Mouse (Mus musculus): Measurements from ENCODE around the gene Syne1. TPM values are rescaled to one million over a fixed set of nuclear protein-coding genes. Genes with fewer than 3 reads are reported as not detected.

The Syne1 gene
- total and polyA plus RNA-seq, 3 experiments: 29.0 to 66.6 (median 53.6) TPM

DNA sequence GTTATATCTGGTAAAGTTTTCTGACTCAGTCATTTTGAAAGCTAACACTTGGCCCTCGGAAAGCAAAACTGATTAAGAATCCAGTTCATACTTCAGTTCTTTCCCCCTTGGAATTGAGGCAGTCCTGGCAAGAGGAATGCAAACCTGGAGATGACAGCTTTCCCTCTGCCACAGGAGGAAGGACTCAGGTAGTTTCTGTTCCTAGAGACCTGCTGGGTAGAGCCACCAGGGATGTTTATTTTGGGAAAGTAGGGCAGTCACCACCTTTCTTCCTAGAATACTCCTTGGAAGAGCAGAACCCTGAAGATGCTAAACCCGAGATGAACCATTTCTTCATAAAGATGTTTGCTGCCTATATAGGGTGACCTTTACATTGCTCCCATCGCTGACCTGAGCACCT lies 383.8 kb downstream of the Syne1 start:
- Histone ChIP-seq H3K4me3 (no peak overlapping the region), H3K27ac (no peak overlapping the region), H3K27me3 (ENCODE audit: control insufficient read depth, insufficient read depth, low read length) (no peaks in the 10 kb centered on the region), H3K4me1 (ENCODE audit: control insufficient read depth, insufficient read depth, low read length) (no peaks in the 10 kb centered on the region), H3K36me3 (ENCODE audit: control insufficient read depth, insufficient read depth, low read length) (no peaks in the 10 kb centered on the region; the same call in 1 of the 2 replicates), H3K79me2 (replicated peaks; ENCODE audit: control insufficient read depth, insufficient read depth, low read length) (no peaks in the 10 kb centered on the region), H3K9ac (ENCODE audit: low read depth, low read length) (no peak overlapping the region)
- intact Hi-C loops (cut with DNase I): loop anchor here (10.0 kb wide), 1 partner anchor 763 kb away; no protein-coding TSS in a partner anchor
- TF ChIP-seq POLR2A (IDR thresholded peaks at IDR 0.05; ENCODE audit: insufficient read depth, low read depth, low read length) (no peak), CTCF (IDR thresholded peaks at IDR 0.05) (no peak), EP300 (IDR thresholded peaks at IDR 0.05; ENCODE audit: insufficient read depth, low read depth, low read length) (no peak)
- DNase-seq: no peak
- 68% methylated on average over 3 of the region's 3 CpGs for WGBS

DNA sequence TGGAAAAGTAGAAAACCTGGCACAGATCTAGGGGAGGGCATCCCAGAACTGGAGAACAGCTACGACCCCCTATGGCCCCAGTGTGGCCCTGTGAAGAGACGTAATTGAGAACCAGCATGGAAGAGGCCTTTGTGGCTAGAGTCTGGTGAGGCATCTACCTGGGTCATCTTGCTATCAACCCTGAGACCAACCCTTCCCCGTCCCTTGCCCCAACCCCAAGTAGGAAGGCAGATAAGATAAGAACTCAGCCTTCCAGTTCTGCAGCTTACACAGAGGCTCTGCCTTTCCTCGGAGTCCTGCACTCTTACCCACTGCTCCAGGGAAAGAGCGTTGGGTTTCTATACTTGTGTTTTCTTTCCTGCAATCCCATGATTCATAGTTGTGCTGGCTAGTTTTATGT lies 385.8 kb downstream of the Syne1 start:
- TF ChIP-seq CTCF (IDR thresholded peaks at IDR 0.05) (no peak), POLR2A (IDR thresholded peaks at IDR 0.05; ENCODE audit: insufficient read depth, low read depth, low read length) (no peak), EP300 (IDR thresholded peaks at IDR 0.05; ENCODE audit: insufficient read depth, low read depth, low read length) (no peak)
- WGBS: 69% methylated on average over 5 of the region's 5 CpGs
- H3K4me3 ChIP-seq: no peak overlapping the region
- intact Hi-C loops (cut with DNase I): loop anchor here (10.0 kb wide), 1 partner anchor 761 kb away; no protein-coding TSS in a partner anchor
- no peaks in the 10 kb centered on the region for H3K4me1 ChIP-seq (ENCODE audit: control insufficient read depth, insufficient read depth, low read length)
- no peak for DNase-seq
- no peak overlapping the region for H3K27ac ChIP-seq
- H3K79me2 ChIP-seq (replicated peaks; ENCODE audit: control insufficient read depth, insufficient read depth, low read length): no peaks in the 10 kb centered on the region
- no peaks in the 10 kb centered on the region for H3K36me3 ChIP-seq (ENCODE audit: control insufficient read depth, insufficient read depth, low read length)
- H3K27me3 ChIP-seq (ENCODE audit: control insufficient read depth, insufficient read depth, low read length): no peaks in the 10 kb centered on the region
- H3K9ac ChIP-seq (ENCODE audit: low read depth, low read length): no peak overlapping the region

DNA sequence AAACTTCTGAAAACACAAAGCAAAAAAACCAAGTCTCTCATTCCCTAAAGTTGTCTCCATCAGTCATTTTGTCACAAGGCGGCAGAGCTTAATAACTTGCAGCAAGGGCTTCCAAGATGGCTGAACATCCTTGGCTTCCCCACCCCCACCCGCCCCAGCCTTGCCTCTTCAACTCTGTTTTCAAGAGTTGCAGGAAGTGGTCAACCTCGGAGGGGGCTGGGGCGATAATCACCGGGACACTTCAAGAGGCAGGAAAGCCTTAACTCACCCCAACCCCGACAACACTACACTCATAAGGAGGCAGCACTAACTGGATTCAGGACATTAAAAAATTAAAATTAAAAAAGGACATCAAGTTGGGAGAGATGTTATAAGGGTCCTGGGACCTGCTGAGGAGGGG lies 387.5 kb downstream of the Syne1 start:
- no peaks in the 10 kb centered on the region for H3K27me3 ChIP-seq (ENCODE audit: control insufficient read depth, insufficient read depth, low read length)
- H3K4me1 ChIP-seq (ENCODE audit: control insufficient read depth, insufficient read depth, low read length): no peaks in the 10 kb centered on the region
- no peak overlapping the region for H3K27ac ChIP-seq
- H3K79me2 ChIP-seq (replicated peaks; ENCODE audit: control insufficient read depth, insufficient read depth, low read length): no peaks in the 10 kb centered on the region
- no peak overlapping the region for H3K4me3 ChIP-seq
- intact Hi-C loops (cut with DNase I): loop anchor here (5.0 to 10.0 kb wide), 2 partner anchors 566 to 759 kb away; no protein-coding TSS in a partner anchor
- WGBS: 36% methylated on average over 6 of the region's 6 CpGs
- TF ChIP-seq CTCF (IDR thresholded peaks at IDR 0.05) (no peak), POLR2A (IDR thresholded peaks at IDR 0.05; ENCODE audit: insufficient read depth, low read depth, low read length) (no peak), EP300 (IDR thresholded peaks at IDR 0.05; ENCODE audit: insufficient read depth, low read depth, low read length) (no peak)
- no peaks in the 10 kb centered on the region for H3K36me3 ChIP-seq (ENCODE audit: control insufficient read depth, insufficient read depth, low read length)
- DNase-seq: peak in 1 of 2 experiments; percentile 27
- H3K9ac ChIP-seq (ENCODE audit: low read depth, low read length): no peak overlapping the region

DNA sequence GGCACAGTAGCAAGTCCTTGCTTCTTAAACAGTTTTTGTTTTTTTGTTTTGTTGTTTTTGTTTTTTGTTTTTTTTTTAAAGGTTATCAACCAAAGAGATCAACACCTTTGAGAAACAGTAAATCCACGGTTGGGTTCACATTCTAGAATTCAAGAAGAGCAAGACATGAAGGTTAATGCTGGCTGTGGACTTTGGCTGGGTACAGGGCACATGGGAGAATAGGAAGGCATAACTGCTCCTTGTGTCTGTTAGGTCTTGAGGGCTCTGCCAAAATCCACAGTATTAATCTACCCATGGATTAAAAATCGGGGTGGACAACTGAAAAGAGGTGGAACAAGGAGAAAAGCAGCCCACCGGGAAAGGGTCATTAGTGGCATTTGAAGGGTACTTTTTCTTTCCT lies 388.0 kb downstream of the Syne1 start:
- no peaks in the 10 kb centered on the region for H3K27me3 ChIP-seq (ENCODE audit: control insufficient read depth, insufficient read depth, low read length)
- no peak for DNase-seq
- no peak overlapping the region for H3K9ac ChIP-seq (ENCODE audit: low read depth, low read length)
- H3K4me3 ChIP-seq: no peak overlapping the region
- no peaks in the 10 kb centered on the region for H3K79me2 ChIP-seq (replicated peaks; ENCODE audit: control insufficient read depth, insufficient read depth, low read length)
- intact Hi-C loops (cut with DNase I): loop anchor here (5.0 to 10.0 kb wide), 2 partner anchors 566 to 758 kb away; no protein-coding TSS in a partner anchor
- no peak overlapping the region for H3K27ac ChIP-seq
- H3K36me3 ChIP-seq (ENCODE audit: control insufficient read depth, insufficient read depth, low read length): no peaks in the 10 kb centered on the region
- WGBS: 72% methylated on average over 3 of the region's 3 CpGs
- H3K4me1 ChIP-seq (ENCODE audit: control insufficient read depth, insufficient read depth, low read length): no peaks in the 10 kb centered on the region
- no peak for TF ChIP-seq CTCF (IDR thresholded peaks at IDR 0.05)
- TF ChIP-seq EP300 (IDR thresholded peaks at IDR 0.05; ENCODE audit: insufficient read depth, low read depth, low read length): no peak
- no peak for TF ChIP-seq POLR2A (IDR thresholded peaks at IDR 0.05; ENCODE audit: insufficient read depth, low read depth, low read length)

DNA sequence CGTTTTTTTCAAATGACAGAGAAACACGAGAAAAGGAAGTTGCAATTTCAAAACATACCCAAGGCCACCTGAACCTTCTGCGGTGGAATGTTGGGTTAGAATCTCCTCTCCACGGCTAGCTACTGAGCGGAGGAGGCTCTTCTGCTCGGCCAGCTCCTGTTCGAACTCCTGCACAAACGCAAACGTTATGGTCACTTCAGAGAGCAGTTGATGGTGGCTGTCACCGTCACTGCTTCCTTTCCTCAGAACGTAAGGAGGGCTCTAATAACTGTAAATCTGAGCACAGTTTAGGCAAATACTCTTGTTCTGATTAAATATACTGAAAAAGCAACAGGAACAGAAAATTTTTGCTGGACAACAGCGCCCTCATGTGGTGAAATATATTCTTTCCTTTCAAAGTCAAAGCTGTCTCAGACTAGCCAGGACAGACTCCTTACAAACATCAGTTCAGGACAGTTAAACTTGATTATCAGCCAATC lies 389.8 kb downstream of the Syne1 start:
- Histone ChIP-seq H3K79me2 (replicated peaks; ENCODE audit: control insufficient read depth, insufficient read depth, low read length) (no peaks in the 10 kb centered on the region), H3K27me3 (ENCODE audit: control insufficient read depth, insufficient read depth, low read length) (no peaks in the 10 kb centered on the region), H3K27ac (no peak overlapping the region), H3K4me3 (no peak overlapping the region), H3K4me1 (ENCODE audit: control insufficient read depth, insufficient read depth, low read length) (no peaks in the 10 kb centered on the region), H3K9ac (ENCODE audit: low read depth, low read length) (no peak overlapping the region), H3K36me3 (ENCODE audit: control insufficient read depth, insufficient read depth, low read length) (no peaks in the 10 kb centered on the region)
- TF ChIP-seq CTCF (IDR thresholded peaks at IDR 0.05) (peak; percentile 84), EP300 (IDR thresholded peaks at IDR 0.05; ENCODE audit: insufficient read depth, low read depth, low read length) (no peak)
- WGBS: 73% methylated on average over 12 of the region's 12 CpGs
- peak in 1 of 2 experiments; percentile 18 for DNase-seq
- intact Hi-C loops (cut with DNase I): loop anchor here (5.0 to 10.0 kb wide), 2 partner anchors 564 to 757 kb away; no protein-coding TSS in a partner anchor

DNA sequence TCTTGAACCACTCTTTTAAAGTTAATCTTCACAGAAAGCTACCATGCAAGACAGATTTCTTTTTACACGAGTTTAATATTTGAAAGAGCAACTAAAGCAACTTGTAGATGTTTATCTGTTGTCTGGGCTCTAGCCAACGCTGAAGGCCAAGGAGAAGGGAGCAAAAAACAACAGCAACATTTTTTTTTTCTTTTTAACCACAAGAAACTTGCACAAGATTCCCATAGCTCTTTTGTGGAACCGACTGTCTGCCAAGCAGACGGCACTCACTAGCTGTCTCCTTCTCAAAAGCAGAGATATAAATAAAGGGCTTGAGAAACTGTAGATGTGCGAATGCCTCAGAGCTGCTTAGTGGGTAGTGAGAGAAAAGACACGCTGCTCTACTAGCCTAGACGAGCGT lies 391.6 kb downstream of the Syne1 start:
- H3K4me3 ChIP-seq: no peak overlapping the region
- H3K79me2 ChIP-seq (replicated peaks; ENCODE audit: control insufficient read depth, insufficient read depth, low read length): no peaks in the 10 kb centered on the region
- no peak for DNase-seq
- H3K27ac ChIP-seq: no peak overlapping the region
- peaks cover 4% of the 10 kb centered on the region for H3K36me3 ChIP-seq (ENCODE audit: control insufficient read depth, insufficient read depth, low read length)
- intact Hi-C loops (cut with DNase I): loop anchor here (5.0 to 10.0 kb wide), 3 partner anchors 37 to 755 kb away; no protein-coding TSS in a partner anchor
- TF ChIP-seq POLR2A (IDR thresholded peaks at IDR 0.05; ENCODE audit: insufficient read depth, low read depth, low read length) (no peak), EP300 (IDR thresholded peaks at IDR 0.05; ENCODE audit: insufficient read depth, low read depth, low read length) (no peak), CTCF (IDR thresholded peaks at IDR 0.05) (no peak)
- no peaks in the 10 kb centered on the region for H3K4me1 ChIP-seq (ENCODE audit: control insufficient read depth, insufficient read depth, low read length)
- 67% methylated on average over 8 of the region's 8 CpGs for WGBS
- H3K9ac ChIP-seq (ENCODE audit: low read depth, low read length): no peak overlapping the region
- no peaks in the 10 kb centered on the region for H3K27me3 ChIP-seq (ENCODE audit: control insufficient read depth, insufficient read depth, low read length)
